Mouse (Mus musculus) neural tube, embryonic 14.5 days (tissue): ENCODE data around the gene Fzd4. TPM values are rescaled to one million over a fixed set of nuclear protein-coding genes. Genes with fewer than 3 reads are reported as not detected.

Experiments
- ATAC-seq: fragments of 200-750 bp; cut with Nextera tagmentation; 2 replicates; pipeline ENCODE4 v1.8.0; 2017; ENCODE audit warnings: low read depth, mild to moderate bottlenecking, moderate TSS enrichment, moderate library complexity
- H3K27ac ChIP-seq: fragments of 300-500 bp; sonication (generic); 2 replicates; pipeline ENCODE4 v1.5.1; 2014; ENCODE audit warnings: low read depth, mild to moderate bottlenecking, control low read depth, low read length, moderate library complexity, mixed read lengths
- H3K27me3 ChIP-seq: fragments of 300-500 bp; sonication (generic); 2 replicates; pipeline ENCODE4 v1.6.1; 2014; ENCODE audit warnings: low read length; ENCODE audit not compliant: control insufficient read depth, insufficient read depth
- H3K36me3 ChIP-seq: fragments of 300-500 bp; sonication (generic); 2 replicates; pipeline ENCODE4 v1.6.1; 2014; ENCODE audit warnings: low read length, mixed read lengths; ENCODE audit not compliant: control insufficient read depth, insufficient read depth
- H3K4me1 ChIP-seq: fragments of 300-500 bp; sonication (generic); 2 replicates; pipeline ENCODE4 v1.6.1; 2014; ENCODE audit warnings: low read length; ENCODE audit not compliant: control insufficient read depth, insufficient read depth
- H3K4me2 ChIP-seq: fragments of 300-500 bp; sonication (generic); 2 replicates; pipeline ENCODE4 v1.6.1; 2014; ENCODE audit warnings: mild to moderate bottlenecking, low read depth, low read length, control low read depth
- H3K4me3 ChIP-seq: fragments of 300-500 bp; sonication (generic); 2 replicates; pipeline ENCODE4 v1.5.1; 2014; ENCODE audit warnings: low read depth, low read length, control low read depth, mixed read lengths
- H3K9ac ChIP-seq: fragments of 300-500 bp; sonication (generic); replicated peaks from 2 replicates; pipeline ENCODE4 v1.6.1; 2014; ENCODE audit warnings: low read depth, mild to moderate bottlenecking, control low read depth, low read length, mixed read lengths
- H3K9me3 ChIP-seq: fragments of 300-500 bp; sonication (generic); 2 replicates; pipeline ENCODE4 v1.6.1; 2016; ENCODE audit warnings: low read length; ENCODE audit not compliant: control insufficient read depth
- WGBS: fragments of 180-500 bp; shearing (Covaris S2); extraction: QIAGEN DNeasy Blood & Tissue Kit; methylation state at CpG from one replicate; pipeline ENCODE4 v1.1.7; 2014; 5-methylcytosine and 5-hydroxymethylcytosine counted together
- polyA plus RNA-seq: library from polyadenylated mRNA; unstranded; fragments of >200 nt; fragmentation: Nextera tagmentation; extraction: Ambion mirVana; gene quantifications from 2 replicates; pipeline ENCODE4 v1.2.1, GENCODE M21; 2014

Fzd4 gene
- polyA plus RNA-seq, 1 experiment from 2014 or later, result 2.8 TPM

DNA sequence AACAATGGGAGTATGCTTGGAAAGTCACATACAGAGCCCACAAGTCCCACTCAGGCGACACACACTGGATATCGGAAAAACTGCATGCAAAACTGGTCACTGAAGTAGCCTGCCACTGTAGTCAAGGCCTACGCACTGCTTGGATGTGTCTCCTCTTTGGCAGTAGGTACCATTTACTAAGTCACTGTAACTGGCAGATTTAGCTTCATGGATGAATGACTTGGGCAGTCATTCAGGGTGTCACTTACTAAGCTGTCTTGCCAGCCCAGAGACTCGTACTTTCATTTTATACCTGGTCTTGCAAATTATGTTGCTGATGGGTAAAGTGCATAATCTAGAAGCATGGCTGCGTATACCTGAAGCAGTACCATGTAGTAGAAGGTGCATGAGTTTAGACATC lies 17.1 kb downstream of the Fzd4 start:
- WGBS, result 96% methylated on average over 5 of the region's 5 CpGs
- H3K27me3 ChIP-seq, result no peaks in the 10 kb centered on the region

DNA sequence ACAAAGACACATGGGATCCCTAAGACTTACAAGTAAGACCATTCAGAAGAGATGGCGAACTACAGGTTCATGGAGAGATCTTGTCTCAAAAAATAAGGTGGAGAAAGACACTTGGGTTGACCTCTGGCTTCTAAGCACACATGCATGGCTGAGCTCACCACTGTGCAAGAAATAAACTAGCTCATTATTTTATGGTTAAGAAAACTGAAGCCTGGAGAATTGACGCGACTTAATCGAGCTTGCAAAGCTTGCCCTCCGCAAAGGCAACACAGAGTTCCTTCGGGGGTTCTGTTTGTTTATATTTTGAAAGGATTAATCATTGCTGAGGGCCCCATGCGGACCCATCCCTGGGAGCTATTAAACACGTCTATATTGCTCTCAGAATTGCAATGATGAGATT lies 18.5 kb downstream of the Fzd4 start:
- H3K4me2 ChIP-seq, result no peak overlapping the region
- no peaks in the 10 kb centered on the region for H3K9me3 ChIP-seq
- H3K4me1 ChIP-seq, result no peaks in the 10 kb centered on the region
- no peak for ATAC-seq
- H3K9ac ChIP-seq, result no peak overlapping the region
- no peaks in the 10 kb centered on the region for H3K36me3 ChIP-seq
- no peaks in the 10 kb centered on the region for H3K27me3 ChIP-seq
- 45% methylated on average over 8 of the region's 8 CpGs for WGBS
- H3K4me3 ChIP-seq, result no peak overlapping the region
- no peak overlapping the region for H3K27ac ChIP-seq

More for the DNA sequence above, 17.1 kb downstream of the Fzd4 start:
- H3K9ac ChIP-seq, result no peak overlapping the region
- no peak overlapping the region for H3K4me3 ChIP-seq
- H3K4me1 ChIP-seq, result no peaks in the 10 kb centered on the region
- no peak for ATAC-seq
- no peaks in the 10 kb centered on the region for H3K36me3 ChIP-seq
- H3K27ac ChIP-seq, result no peak overlapping the region
- H3K9me3 ChIP-seq, result no peaks in the 10 kb centered on the region
- H3K4me2 ChIP-seq, result no peak overlapping the region

GRCm38 (mm10) chr7:89423194-89423593 lies 19.0 kb downstream of the Fzd4 start:
- Histone ChIP-seq H3K9me3 (no peaks in the 10 kb centered on the region), H3K27ac (no peak overlapping the region), H3K4me1 (no peaks in the 10 kb centered on the region), H3K9ac (no peak overlapping the region), H3K36me3 (no peaks in the 10 kb centered on the region), H3K4me3 (no peak overlapping the region), H3K27me3 (no peaks in the 10 kb centered on the region), H3K4me2 (no peak overlapping the region)
- no peak for ATAC-seq
- WGBS, result 11% methylated on average over 5 of the region's 5 CpGs

DNA sequence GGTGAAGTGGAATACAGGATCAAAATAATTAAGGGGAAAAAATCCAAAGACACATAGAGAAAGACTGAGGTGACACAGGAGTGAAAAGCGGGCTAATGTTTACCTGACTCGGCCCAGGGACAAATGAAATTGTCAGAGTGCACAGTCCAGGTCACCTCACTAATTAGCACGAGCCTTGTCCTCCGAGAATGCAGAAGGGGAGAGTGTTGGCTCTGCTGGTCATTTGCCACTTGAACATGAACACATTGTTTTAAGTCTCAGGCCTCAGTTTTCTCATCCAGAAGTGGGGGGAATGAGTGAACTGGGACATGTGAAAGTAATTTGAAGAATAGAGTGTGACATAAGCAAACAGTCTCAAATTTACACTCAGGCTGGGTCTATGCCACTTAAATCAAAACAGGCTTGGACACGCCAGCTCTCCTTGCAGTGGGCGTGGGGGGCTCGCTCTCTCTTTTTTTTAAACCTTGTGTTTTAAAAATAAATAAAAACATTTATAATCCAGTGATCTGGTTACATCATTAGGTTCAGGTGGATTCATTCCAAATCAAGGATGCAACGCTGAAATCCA lies 19.6 kb downstream of the Fzd4 start:
- no peak for ATAC-seq
- Histone ChIP-seq H3K4me3 (no peak overlapping the region), H3K27ac (no peak overlapping the region), H3K27me3 (no peaks in the 10 kb centered on the region), H3K4me2 (no peak overlapping the region), H3K9me3 (no peaks in the 10 kb centered on the region), H3K36me3 (no peaks in the 10 kb centered on the region), H3K4me1 (no peaks in the 10 kb centered on the region), H3K9ac (no peak overlapping the region)
- WGBS, result 62% methylated on average over 8 of the region's 8 CpGs

DNA sequence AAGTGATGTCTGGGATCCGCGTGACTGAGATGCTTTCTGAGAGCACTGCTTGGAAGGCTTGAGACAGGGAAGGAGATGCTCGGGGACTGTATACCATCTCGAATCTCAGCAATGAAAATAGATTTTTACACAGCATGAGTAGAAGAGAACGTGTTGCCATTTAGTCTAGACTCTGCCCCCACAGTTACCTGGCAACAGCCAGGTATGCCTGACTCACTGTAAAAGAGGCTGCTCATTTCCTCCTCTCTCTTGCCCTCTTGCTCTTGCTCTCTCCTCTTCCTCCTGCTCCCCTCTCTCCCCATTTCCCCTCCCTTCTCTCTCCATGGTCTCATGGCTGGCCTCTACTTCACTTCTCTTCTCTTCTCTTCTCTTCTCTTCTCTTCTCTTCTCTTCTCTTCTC lies 20.5 kb downstream of the Fzd4 start:
- no peak overlapping the region for H3K4me3 ChIP-seq
- no peaks in the 10 kb centered on the region for H3K36me3 ChIP-seq
- H3K9ac ChIP-seq, result no peak overlapping the region
- H3K27me3 ChIP-seq, result no peaks in the 10 kb centered on the region
- ATAC-seq, result no peak
- no peak overlapping the region for H3K4me2 ChIP-seq
- H3K27ac ChIP-seq, result no peak overlapping the region
- WGBS, result 89% methylated on average over 5 of the region's 5 CpGs
- no peaks in the 10 kb centered on the region for H3K4me1 ChIP-seq
- H3K9me3 ChIP-seq, result no peaks in the 10 kb centered on the region

- no peaks in the 10 kb centered on the region for H3K4me1 ChIP-seq
- H3K27me3 ChIP-seq, result no peaks in the 10 kb centered on the region
- H3K9ac ChIP-seq, result no peak overlapping the region
- 69% methylated on average over 11 of the region's 11 CpGs for WGBS
- no peak overlapping the region for H3K4me2 ChIP-seq
- no peaks in the 10 kb centered on the region for H3K9me3 ChIP-seq
- no peak overlapping the region for H3K4me3 ChIP-seq
- H3K27ac ChIP-seq, result no peak overlapping the region
- no peaks in the 10 kb centered on the region for H3K36me3 ChIP-seq
- no peak for ATAC-seq
These were observed 21.9 kb downstream of the Fzd4 start for GRCm38 (mm10) chr7:89425803-89426725.

DNA sequence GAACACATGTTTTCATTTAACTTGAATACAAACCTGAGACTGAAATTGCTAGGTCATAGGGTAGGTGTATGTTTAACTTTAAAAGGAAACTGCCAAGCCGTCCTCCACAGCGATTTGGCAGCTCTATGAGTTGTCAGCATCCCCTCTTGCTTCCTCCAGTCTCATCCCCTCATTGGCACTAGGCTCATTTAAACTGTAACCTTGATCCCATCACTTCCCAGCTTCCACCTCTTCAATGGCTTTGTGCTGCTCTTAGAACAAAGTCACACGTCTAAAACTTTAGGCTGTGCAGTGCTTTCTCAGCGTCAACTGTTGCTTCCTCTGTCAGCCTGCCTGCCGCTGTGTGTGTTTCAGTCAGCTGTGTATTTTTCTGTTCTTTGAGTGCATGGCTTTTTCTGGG lies 22.9 kb downstream of the Fzd4 start:
- no peak for ATAC-seq
- Histone ChIP-seq H3K9me3 (no peaks in the 10 kb centered on the region), H3K4me1 (no peaks in the 10 kb centered on the region), H3K27me3 (no peaks in the 10 kb centered on the region), H3K4me2 (no peak overlapping the region), H3K36me3 (no peaks in the 10 kb centered on the region), H3K4me3 (no peak overlapping the region), H3K27ac (no peak overlapping the region), H3K9ac (no peak overlapping the region)
- WGBS, result 61% methylated on average over 5 of the region's 5 CpGs

- H3K27me3 ChIP-seq, result no peaks in the 10 kb centered on the region
- H3K4me2 ChIP-seq, result no peak overlapping the region
- no peaks in the 10 kb centered on the region for H3K9me3 ChIP-seq
- no peak overlapping the region for H3K9ac ChIP-seq
- H3K4me1 ChIP-seq, result no peaks in the 10 kb centered on the region
- H3K4me3 ChIP-seq, result no peak overlapping the region
- H3K27ac ChIP-seq, result no peak overlapping the region
- 94% methylated on average over 5 of the region's 5 CpGs for WGBS
- no peak for ATAC-seq
- no peaks in the 10 kb centered on the region for H3K36me3 ChIP-seq
These were observed 24.6 kb downstream of the Fzd4 start for GRCm38 (mm10) chr7:89428804-89429203.

GRCm38 (mm10) chr7:89429326-89429725 lies 25.2 kb downstream of the Fzd4 start:
- no peak for ATAC-seq
- Histone ChIP-seq H3K9me3 (no peaks in the 10 kb centered on the region), H3K4me2 (no peak overlapping the region), H3K27ac (no peak overlapping the region), H3K27me3 (no peaks in the 10 kb centered on the region), H3K4me1 (no peaks in the 10 kb centered on the region), H3K9ac (no peak overlapping the region), H3K4me3 (no peak overlapping the region), H3K36me3 (no peaks in the 10 kb centered on the region)
- 77% methylated on average over 1 of the region's 1 CpGs for WGBS
